Mouse (Mus musculus) olfactory bulb, adult 2 months (tissue): ENCODE results near the gene Ston1.

Experiments used
- CTCF ChIP-seq: fragments of 200-500 bp; IDR thresholded peaks from 2 replicates; pipeline ENCODE4 v1.5.1; 2012; ENCODE audit warnings: low read depth, mild to moderate bottlenecking, low read length, moderate library complexity; ENCODE audit not compliant: insufficient read depth
- POLR2A ChIP-seq: fragments of 200-500 bp; IDR thresholded peaks from 2 replicates; pipeline ENCODE4 v1.6.1; 2012; ENCODE audit warnings: mild to moderate bottlenecking, low read depth, low read length, moderate library complexity; ENCODE audit not compliant: insufficient read depth

GRCm38 (mm10) chr17:88587371-88587770 is 10.1 kb upstream of the Ston1 start:
- no peak for TF ChIP-seq CTCF
- no peak for TF ChIP-seq POLR2A
